Mouse (Mus musculus) ES-E14 (cell line): ENCODE data around the gene Cnpy3. TPM values are rescaled to one million over a fixed set of nuclear protein-coding genes. Genes with fewer than 3 reads are reported as not detected.
A peak's percentile ranks its signal among the peaks of the same experiment; 100 is the strongest.
"Not testable (repeated sequence)": the region's sequence is repeated elsewhere in the genome, so short reads cannot be mapped to it uniquely, and the experiment has no call there.

ENCODE experiments used
- DNase-seq: peaks from one replicate; pipeline ENCODE4 v3.0.0-alpha.2; 2013; ENCODE audit warnings: low read depth, low spot score
- H3K27ac ChIP-seq: 2 replicates; pipeline ENCODE4 v1.5.1; 2012; ENCODE audit warnings: low read depth, mild to moderate bottlenecking, low read length, moderate library complexity, mixed read lengths; ENCODE audit not compliant: poor library complexity, insufficient read depth, severe bottlenecking
- H3K36me3 ChIP-seq: 2 replicates; pipeline ENCODE4 v1.6.1; 2012; ENCODE audit warnings: mild to moderate bottlenecking, low read length, moderate library complexity, mixed read lengths; ENCODE audit not compliant: control insufficient read depth, poor library complexity, insufficient read depth, severe bottlenecking
- H3K4me1 ChIP-seq, 2 experiments: fragments of 150-350 bp in 1 of 2; sonication (generic) in 1 of 2; 2 replicates each; pipeline ENCODE4 v1.6.1; 2012; ENCODE audit warnings: low read length in 2 of 2, mild to moderate bottlenecking in 1 of 2, mixed read lengths in 1 of 2; ENCODE audit not compliant: control insufficient read depth in 2 of 2, insufficient read depth in 2 of 2, poor library complexity in 1 of 2
- H3K4me3 ChIP-seq, 2 experiments: fragments of 150-350 bp in 1 of 2; sonication (generic) in 1 of 2; 2 replicates each; pipeline ENCODE4 v1.5.1; 2012; ENCODE audit warnings: low read length in 2 of 2, low read depth in 1 of 2, mild to moderate bottlenecking in 1 of 2, mixed read lengths in 1 of 2; ENCODE audit not compliant: insufficient read depth in 1 of 2, poor library complexity in 1 of 2, severe bottlenecking in 1 of 2
- H3K9ac ChIP-seq: 2 replicates; pipeline ENCODE4 v1.6.1; 2012; ENCODE audit warnings: low read depth, mild to moderate bottlenecking, low read length, mixed read lengths; ENCODE audit not compliant: poor library complexity, insufficient read depth, severe bottlenecking
- H3K9me3 ChIP-seq: fragments of 150-350 bp; sonication (generic); 2 replicates; pipeline ENCODE4 v1.6.1; 2012; ENCODE audit warnings: low read depth, mild to moderate bottlenecking, low read length; ENCODE audit not compliant: control insufficient read depth, insufficient read depth
- CHD2 ChIP-seq: IDR thresholded peaks from 2 replicates; pipeline ENCODE4 v1.6.1; 2014; ENCODE audit warnings: mild to moderate bottlenecking, low read depth, low read length, inconsistent platforms
- HCFC1 ChIP-seq: IDR thresholded peaks from 2 replicates; pipeline ENCODE4 v1.6.1; 2012; ENCODE audit warnings: low read length, inconsistent platforms, borderline replicate concordance; ENCODE audit not compliant: insufficient read depth
- MAFK ChIP-seq: IDR thresholded peaks from 2 replicates; pipeline ENCODE4 v1.6.1; 2014; ENCODE audit warnings: mild to moderate bottlenecking, low read depth, low read length, inconsistent platforms; ENCODE audit not compliant: insufficient read depth
- ZC3H11A ChIP-seq: IDR thresholded peaks from 2 replicates; pipeline ENCODE4 v1.6.1; 2012; ENCODE audit warnings: low read depth, mild to moderate bottlenecking, inconsistent platforms, low read length, borderline replicate concordance
- ZNF384 ChIP-seq: IDR thresholded peaks from 2 replicates; pipeline ENCODE4 v1.6.1; 2012; ENCODE audit warnings: low read depth, low read length, inconsistent platforms
- in situ Hi-C, 2 experiments: fragments of 600-800 bp; cut with MboI; formaldehyde crosslinking; loops; one replicate each; pipeline ENCODE4 v1.15.1; 2025; ENCODE audit warnings: low sequenced_read_pairs in 2 of 2, inconsistent platforms in 1 of 2; ENCODE audit not compliant: unreplicated experiment in 2 of 2
- total RNA-seq: library from RNA; depleted of rRNA; stranded (reverse); fragments of 300-350 nt; gene quantifications from 2 replicates; pipeline ENCODE4 v1.2.3, GENCODE M21; 2012

Cnpy3 gene
- total RNA-seq, 1 experiment = 69.7 TPM

DNA sequence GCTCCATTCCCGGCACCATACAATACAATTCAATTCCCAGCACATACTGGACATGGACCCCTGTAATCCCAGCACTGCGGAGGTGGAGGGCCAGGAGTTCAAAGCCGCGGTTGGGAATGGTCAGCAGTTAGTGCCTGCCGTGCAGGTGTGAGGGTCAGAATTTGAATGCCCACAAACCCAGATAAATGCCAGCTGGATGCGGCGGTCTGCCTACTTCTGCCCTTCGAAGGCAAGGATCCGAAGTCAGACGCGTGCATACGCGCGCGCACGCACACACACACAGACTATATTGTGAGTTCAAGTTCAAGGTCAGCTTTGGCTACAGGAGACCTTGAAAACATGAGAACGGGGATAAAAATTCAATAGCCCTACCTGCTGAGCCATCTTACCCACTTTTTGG is 19.6 kb upstream of the Cnpy3 start:
- H3K9me3 ChIP-seq = no peaks in the 10 kb centered on the region
- DNase-seq = no peak
- in situ Hi-C loops = no loop called here

DNA sequence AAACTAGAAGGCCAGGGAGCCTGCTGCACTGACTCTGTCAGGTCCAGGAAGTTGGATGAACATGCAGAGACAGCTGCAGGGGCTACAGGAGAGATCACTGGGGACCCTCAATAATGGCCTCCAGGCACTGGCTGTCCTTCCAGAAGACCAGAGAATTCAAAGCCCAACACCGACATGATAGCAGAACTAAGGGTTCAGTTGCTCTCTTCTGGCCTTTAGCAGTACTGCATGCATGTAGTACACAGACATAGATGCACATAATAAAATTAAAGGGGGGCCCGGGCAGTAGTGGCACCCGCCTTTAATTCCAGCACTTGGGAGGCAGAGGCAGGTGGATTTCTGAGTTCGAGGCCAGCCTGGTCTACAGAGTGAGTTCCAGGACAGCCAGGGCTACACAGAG is 19.0 kb upstream of the Cnpy3 start:
- H3K4me3 ChIP-seq = no peak overlapping the region
- DNase-seq = no peak

More for the DNA sequence above, 19.6 kb upstream of the Cnpy3 start:
- peak overlapping the region; percentile 18; the same call in 1 of the 2 replicates for H3K9ac ChIP-seq
- H3K36me3 ChIP-seq = peaks cover 19% of the 10 kb centered on the region
- peak overlapping the region; percentile 76 to 100 for H3K4me3 ChIP-seq
- H3K4me1 ChIP-seq = peaks cover 0 to 13% of the 10 kb centered on the region in 2 experiments; a peak in 3 of 4 replicates
- no peak for TF ChIP-seq HCFC1
- no peak for TF ChIP-seq CHD2
- no peak for TF ChIP-seq MAFK
- TF ChIP-seq ZNF384 = no peak
- TF ChIP-seq ZC3H11A = no peak
- H3K27ac ChIP-seq = no peak overlapping the region

DNA sequence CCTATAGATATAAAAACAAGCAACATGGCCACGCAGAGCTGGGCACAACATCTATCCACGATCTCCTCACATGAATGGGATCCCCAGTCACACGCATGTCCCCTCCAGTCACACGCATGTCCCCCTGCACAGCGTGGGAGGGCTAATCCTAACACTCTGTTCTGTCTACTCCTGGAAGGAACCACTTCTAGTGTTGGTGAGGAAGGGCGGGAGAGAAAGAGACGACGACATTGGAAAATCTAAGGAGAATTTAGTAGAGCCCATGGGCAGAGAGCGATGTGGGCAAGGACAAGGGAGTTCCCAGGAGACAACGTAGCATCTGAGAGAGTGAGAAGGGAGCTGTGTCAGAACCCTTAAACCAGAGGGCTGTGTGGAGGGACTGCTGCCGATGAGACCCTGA is 18.5 kb upstream of the Cnpy3 start:
- H3K4me1 ChIP-seq = peaks cover 0 to 13% of the 10 kb centered on the region in 2 experiments; a peak in 3 of 4 replicates
- TF ChIP-seq CHD2 (no peak), HCFC1 (no peak)
- H3K9me3 ChIP-seq = no peaks in the 10 kb centered on the region
- no peak overlapping the region; the same call in 1 of the 2 replicates for H3K9ac ChIP-seq
- no peak overlapping the region for H3K4me3 ChIP-seq
- H3K36me3 ChIP-seq = peaks cover 8% of the 10 kb centered on the region
- H3K27ac ChIP-seq = no peak overlapping the region
- in situ Hi-C loops = no loop called here
- no peak for DNase-seq

More for the DNA sequence above, 19.0 kb upstream of the Cnpy3 start:
- Histone ChIP-seq H3K4me1 (peaks cover 0 to 13% of the 10 kb centered on the region in 2 experiments; a peak in 3 of 4 replicates), H3K9me3 (no peaks in the 10 kb centered on the region), H3K36me3 (peaks cover 13% of the 10 kb centered on the region), H3K9ac (no peak overlapping the region; the same call in 1 of the 2 replicates), H3K27ac (no peak overlapping the region)
- in situ Hi-C loops = no loop called here
- TF ChIP-seq MAFK = no peak
- no peak for TF ChIP-seq ZC3H11A
- TF ChIP-seq ZNF384 = no peak
- no peak for TF ChIP-seq CHD2
- TF ChIP-seq HCFC1 = no peak

DNA sequence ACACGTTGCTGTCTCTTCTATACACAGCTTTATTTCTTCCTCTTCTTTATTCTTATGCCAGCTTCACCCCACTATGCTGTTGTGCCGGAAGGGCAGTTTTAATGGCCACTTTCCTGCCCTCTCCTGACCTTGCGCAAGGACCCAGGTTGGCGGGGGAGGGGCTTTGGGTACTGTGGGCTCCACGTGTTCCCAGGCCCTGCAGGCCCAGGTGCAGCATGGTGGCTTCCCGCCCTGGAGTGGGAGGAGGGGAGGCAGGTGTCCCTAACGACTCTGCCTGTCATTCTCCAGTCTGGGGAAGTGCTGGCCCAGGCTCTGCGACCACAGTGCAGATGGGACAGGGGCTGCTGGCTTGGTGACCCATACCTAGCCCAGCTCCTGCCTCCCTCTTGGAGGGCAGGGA is 15.9 kb upstream of the Cnpy3 start:
- TF ChIP-seq ZNF384 (no peak), ZC3H11A (no peak), HCFC1 (no peak), MAFK (no peak), CHD2 (no peak)
- DNase-seq = no peak
- H3K27ac ChIP-seq = no peak overlapping the region

DNA sequence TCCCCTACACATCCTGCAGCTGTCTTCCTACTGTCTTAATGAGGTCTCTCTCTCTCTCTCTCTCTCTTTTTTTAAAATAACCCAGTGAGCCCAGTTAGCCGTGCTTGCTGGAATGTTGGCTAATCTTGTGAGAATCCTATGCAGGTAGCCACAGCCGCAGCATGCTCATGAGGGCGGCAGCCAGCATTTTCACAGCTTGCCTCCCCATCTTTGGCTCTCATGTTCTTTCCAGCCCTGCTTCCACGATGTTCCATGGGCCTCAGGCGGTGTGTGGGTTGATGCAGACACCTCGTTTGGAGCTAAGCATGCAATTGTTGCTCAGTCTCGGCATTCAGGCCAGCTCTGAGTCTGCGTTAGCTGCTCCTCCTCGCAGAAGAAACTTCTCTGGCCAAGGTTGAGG is 12.9 kb upstream of the Cnpy3 start:
- H3K9ac ChIP-seq, H3K4me3 ChIP-seq, H3K27ac ChIP-seq, H3K9me3 ChIP-seq, H3K36me3 ChIP-seq, DNase-seq, in situ Hi-C loops: not testable (repeated sequence)
- H3K4me1 ChIP-seq = peaks cover 0 to 11% of the 10 kb centered on the region in 2 experiments; a peak in 1 of 4 replicates

More for the DNA sequence above, 15.9 kb upstream of the Cnpy3 start:
- in situ Hi-C loops = no loop called here
- no peaks in the 10 kb centered on the region for H3K9me3 ChIP-seq
- peak overlapping the region; percentile 23; the same call in 1 of the 2 replicates for H3K9ac ChIP-seq
- peak overlapping the region in 1 of 2 experiments; percentile 5; a peak in 1 of 4 replicates for H3K4me3 ChIP-seq
- H3K36me3 ChIP-seq = no peaks in the 10 kb centered on the region
- peaks cover 0 to 15% of the 10 kb centered on the region in 2 experiments; a peak in 3 of 4 replicates for H3K4me1 ChIP-seq
